Mouse (Mus musculus): ENCODE results near the gene Ifnl3.

Ifnl3 gene

GRCm38 (mm10) chr7:28546649-28547048 lies 24.0 kb downstream of the Ifnl3 start:
- DNase-seq (ENCODE audit: low spot score) = no peak

DNA sequence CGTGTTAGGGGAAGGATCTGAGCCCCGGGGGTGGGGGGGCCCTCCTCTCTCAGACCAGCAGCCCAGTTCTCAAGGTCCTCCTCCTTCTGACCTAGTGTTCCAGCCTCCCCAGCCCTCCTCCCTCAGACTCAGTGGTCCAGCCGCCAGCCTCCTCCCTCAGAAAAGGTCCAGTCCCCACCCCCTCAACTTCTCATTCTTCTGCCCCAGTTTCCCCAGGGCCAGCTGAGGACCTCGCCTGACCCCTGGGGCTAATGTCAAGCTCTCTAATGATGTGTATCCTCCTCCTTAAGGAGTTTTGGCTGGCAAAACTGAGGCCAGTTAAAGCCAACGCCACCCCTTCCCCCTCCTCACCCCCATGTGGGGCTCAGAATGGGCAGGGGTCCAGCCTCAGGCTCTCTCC lies 24.5 kb downstream of the Ifnl3 start, which contains the start of gene Nccrp1:
TSS of gene Nccrp1 (minus strand) at position 101 of the 400 bp plus-strand sequence.
- no peak for DNase-seq (ENCODE audit: low spot score)

- no peak for DNase-seq (ENCODE audit: low spot score)
Measured at GRCm38 (mm10) chr7:28547628-28548027, 25.0 kb downstream of the Ifnl3 start.

- no peak for DNase-seq (ENCODE audit: low spot score)
Measured at GRCm38 (mm10) chr7:28553076-28553475, 30.4 kb downstream of the Ifnl3 start.

GRCm38 (mm10) chr7:28555939-28556535 lies 33.4 kb downstream of the Ifnl3 start:
- DNase-seq (ENCODE audit: low spot score) = no peak

GRCm38 (mm10) chr7:28557069-28557468 lies 34.4 kb downstream of the Ifnl3 start:
- DNase-seq (ENCODE audit: low spot score) = no peak

DNA sequence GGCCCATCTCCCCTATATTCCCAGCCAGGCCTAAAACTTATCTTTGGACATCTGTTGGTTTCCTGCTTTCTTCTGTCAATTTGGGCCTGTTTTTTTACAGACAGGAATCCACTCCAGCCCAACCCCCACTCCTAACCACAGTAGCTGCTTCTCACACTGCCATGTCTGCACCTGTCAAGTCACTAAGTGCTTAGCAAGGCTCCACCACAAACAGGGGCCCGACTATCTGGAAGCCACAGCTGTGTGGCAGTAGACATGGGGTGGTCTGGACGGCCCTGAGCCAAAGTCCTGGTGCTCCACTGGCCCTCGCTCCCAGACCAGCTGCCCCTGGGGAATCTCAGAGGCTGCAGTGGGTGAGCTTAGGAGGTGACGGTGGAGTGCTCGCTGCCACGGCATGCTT lies 35.1 kb downstream of the Ifnl3 start:
- no peak for DNase-seq (ENCODE audit: low spot score)

GRCm38 (mm10) chr7:28558486-28558885 lies 35.9 kb downstream of the Ifnl3 start:
- DNase-seq (ENCODE audit: low spot score) = no peak

- DNase-seq (ENCODE audit: low spot score) = no peak
Measured at GRCm38 (mm10) chr7:28560856-28561255, 38.2 kb downstream of the Ifnl3 start.

- no peak for DNase-seq (ENCODE audit: low spot score)
Measured at GRCm38 (mm10) chr7:28561967-28562366, 39.3 kb downstream of the Ifnl3 start.

DNA sequence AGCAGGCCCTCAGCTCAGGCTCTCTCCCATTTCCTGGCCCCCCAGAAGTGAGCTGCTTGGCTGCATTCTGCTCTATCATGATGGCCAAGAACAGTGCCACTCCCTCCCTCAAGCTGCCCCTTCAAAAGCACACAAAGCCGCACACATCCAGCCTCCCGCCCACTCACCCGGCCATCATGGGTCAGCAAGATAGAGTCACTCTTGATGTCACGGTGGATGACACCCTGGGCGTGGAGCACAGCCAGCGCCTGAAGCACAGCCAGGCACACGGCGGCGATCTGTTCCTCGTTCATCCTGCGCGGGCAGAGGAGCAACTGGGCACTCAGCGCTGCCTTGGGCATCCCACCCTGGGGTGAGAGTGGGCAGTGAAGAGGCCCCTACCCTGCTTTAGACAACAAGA lies 39.7 kb downstream of the Ifnl3 start:
- no peak for DNase-seq (ENCODE audit: low spot score)

- no peak for DNase-seq (ENCODE audit: low spot score)
Measured at GRCm38 (mm10) chr7:28562951-28563350, 40.3 kb downstream of the Ifnl3 start.

DNA sequence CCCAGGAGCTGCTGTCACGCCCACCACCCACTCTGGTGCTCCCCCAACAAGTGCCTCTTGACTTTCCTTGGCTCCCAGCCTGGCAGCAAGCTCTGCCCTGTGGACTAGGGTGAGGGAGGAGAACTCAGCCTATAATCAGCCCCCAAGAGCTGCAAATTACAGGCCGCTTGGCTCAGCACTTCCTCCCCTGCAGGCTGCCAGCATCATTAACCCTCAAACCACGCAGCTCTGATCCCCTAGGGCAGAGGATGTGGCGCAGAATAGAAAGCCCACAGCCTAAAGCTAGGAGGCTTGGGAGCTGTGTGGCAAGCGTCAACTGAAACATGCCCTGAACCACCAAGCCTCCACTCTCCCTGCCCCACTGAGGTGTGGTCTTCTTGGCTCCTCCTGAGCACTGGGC lies 42.8 kb downstream of the Ifnl3 start:
- no peak for DNase-seq (ENCODE audit: low spot score)

GRCm38 (mm10) chr7:28567539-28567938 lies 44.9 kb downstream of the Ifnl3 start:
- no peak for DNase-seq (ENCODE audit: low spot score)

- peak; percentile 55 for DNase-seq (ENCODE audit: low spot score)
Measured at GRCm38 (mm10) chr7:28568253-28568652, 45.6 kb downstream of the Ifnl3 start.

DNA sequence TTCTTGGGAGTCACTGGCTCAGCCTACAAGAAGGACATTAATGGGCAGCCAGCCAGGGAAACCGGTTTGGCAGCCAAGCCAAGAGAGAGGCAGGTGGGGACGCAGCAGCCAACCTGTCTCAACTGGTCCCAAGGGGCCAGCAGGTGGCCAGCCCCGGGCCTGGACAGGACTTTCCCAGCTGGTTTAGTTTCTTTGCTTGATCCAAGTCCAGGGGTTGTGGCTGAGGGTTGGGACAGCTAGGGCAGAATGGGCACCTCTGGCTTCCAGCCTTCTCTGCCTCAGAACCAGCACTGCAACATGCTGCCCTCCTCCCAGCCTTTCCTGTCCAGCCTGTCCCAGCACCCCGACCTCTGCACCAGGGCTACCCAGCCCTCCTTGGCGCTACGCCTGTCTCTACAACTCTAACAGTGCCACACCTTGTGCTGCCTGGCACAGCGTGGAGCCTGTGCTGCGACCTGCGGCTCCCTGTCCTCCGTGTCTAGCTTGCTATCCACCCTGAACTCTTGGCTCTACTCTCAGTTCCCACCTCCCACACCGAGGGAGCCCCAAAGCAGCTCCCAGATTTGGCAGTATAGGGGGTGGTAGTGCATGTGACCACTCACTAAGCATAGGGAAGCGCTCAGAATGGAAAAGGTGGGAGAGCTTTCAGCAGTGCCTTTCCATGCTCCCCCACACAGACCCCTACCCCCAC lies 47.8 kb downstream of the Ifnl3 start:
- no peak for DNase-seq (ENCODE audit: low spot score)

DNA sequence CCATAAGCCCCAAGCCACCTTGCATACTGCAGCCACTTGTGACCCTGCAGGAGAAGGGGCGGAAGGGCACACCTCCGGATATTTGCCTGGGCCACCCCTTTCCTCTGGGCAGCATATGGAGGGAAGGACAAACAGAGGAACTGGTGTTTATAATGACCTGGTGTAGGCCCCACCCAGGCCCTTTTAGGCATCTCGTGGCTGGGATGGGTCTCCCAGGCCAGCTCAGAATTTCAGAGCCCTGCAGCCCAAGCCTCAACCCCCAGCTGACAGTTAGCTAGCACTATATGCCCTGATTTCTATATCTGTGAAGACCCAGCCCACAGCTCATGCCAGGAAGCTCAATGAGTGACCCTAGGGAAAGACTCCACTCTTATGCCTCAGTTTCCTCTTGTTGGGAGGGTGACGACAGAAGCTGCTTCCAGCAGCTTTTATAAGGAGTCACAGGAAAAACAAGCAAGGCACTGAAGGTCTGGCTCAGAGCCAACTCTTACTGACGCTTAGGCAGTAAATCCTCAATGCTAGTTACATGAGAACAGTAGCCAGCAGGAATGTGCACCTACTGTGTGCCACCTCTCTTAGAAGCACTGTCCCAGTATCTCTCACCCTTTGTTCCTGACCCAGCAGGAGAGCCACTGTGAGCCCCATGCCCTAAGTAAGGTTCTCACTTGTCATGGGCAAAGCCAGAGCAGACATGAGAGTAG lies 48.5 kb downstream of the Ifnl3 start:
- DNase-seq (ENCODE audit: low spot score) = no peak

DNA sequence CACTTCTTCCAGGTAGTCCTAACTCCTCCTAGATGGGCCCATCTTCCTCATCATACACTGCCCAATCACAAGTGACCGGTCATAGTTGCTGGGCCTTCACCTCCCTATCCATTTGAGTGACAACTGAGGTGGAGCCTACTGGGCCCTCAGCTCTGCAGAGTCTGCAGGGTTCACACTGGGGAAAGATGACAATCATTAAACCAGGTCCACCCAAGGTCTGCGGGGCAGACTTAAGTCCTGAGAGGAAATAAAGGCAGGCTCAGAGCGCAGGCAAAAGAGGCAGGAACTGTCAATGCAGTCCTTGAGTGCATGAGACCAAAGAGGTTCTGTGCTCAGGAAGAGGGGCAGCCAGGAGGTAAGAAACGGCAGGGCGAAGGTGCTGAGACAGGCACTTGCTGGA lies 50.1 kb downstream of the Ifnl3 start:
- DNase-seq (ENCODE audit: low spot score) = no peak

GRCm38 (mm10) chr7:28573236-28573635 lies 50.6 kb downstream of the Ifnl3 start:
- no peak for DNase-seq (ENCODE audit: low spot score)
